Mouse (Mus musculus): ENCODE data around the gene Asb8.

Asb8 gene

DNA sequence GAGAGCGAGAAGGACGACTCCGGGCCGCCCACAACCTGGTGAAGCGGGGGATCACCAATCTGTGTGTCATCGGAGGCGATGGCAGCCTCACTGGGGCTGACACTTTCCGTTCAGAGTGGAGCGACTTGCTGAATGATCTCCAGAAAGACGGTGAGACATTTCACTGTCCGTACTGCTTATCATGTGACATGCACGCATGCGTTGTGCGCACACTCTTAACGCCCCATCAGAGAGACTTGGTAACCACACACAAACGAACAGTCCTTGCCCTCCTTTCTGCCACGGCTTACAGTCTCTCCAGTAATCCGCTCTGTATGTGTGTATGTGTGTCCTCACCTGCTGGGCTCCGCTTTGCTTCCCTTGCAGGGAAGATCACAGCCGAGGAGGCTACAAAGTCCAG lies 44.6 kb downstream of the Asb8 start:
- no peak for DNase-seq (ENCODE audit: extremely low read depth, low read depth, low spot score)

DNA sequence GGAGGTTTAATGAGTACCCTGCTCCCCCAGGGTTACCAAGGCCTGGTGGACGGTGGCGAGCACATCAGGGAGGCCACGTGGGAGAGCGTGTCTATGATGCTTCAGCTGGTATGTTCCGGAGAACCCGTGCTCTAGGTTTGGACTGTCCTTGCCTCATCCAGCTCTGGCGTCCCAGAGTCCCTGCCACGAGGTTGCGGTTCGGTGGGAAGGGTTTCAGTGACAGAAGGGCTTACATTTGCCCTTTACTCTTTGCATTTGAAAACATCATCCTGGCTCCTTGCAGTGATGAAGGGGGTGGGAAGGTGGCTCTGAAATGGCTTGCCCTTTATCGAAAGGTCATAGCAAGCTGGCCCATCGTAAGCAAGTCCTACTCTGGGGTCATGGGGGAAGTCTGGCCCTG lies 46.1 kb downstream of the Asb8 start:
- no peak for DNase-seq (ENCODE audit: extremely low read depth, low read depth, low spot score)

GRCm38 (mm10) chr15:98116287-98116686 lies 49.1 kb downstream of the Asb8 start:
- DNase-seq (ENCODE audit: extremely low read depth, low read depth, low spot score) = no peak

DNA sequence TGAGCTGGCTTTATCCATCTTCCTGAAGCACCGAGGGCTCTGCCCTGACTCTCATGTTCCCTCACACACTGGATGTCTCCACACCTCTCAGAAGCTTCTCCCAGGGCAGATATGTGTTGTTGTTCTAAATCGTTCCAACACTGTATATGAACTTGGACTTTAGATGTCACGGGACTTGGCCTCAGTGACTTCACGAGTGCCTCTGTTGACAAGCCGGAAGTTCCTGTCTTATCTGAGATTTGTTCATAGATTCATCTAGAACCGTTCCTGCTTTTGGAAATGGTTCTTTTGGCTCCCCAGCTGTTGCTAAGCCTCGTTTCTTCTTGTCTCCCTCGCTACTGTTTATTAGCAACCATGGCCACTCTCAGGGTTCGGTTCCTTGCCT lies 49.7 kb downstream of the Asb8 start:
- DNase-seq (ENCODE audit: extremely low read depth, low read depth, low spot score) = no peak

DNA sequence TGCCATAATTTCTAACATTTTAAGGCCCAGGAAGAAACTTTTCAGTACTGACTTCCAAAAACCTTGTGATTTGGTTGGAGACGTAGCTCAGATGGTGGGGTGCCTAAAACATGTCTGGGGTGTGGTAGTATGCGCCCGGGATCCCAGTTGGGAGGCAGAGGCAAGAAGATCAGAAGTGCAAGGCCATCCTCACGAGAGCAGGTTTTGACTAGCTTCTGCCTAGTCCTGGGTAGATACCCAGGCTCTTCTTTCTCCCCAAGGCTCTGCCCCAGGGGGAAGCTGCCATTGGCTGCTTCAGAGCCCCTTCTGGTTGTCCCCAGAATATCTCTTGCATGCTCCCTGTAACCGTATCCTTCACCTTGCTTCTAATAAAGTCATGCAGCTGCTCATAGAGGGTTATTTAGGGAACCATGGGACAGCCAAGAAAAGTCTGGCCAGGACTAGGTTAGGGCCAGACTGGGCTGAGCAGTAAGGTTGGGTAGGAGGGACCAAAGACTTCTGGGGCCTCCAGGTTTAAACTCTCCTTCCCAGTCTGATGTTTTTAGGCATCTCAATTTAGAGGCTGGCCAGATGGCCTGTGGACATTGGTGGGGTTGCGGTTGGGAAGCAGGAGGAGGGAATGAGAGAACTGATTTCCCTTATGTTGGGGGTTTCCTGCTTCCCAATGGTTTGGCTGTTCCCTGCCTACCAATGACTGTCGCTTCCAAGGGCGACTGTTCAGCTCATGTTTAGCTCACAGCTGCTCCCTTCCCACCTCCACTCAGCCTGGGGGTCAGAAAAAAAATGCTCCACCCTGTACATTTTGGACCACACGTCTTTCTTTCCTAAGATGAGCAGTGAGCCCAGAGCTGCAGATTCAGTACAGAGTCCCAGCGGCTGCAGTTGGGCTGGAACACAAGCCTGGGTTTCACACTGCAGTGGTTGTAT lies 50.3 kb downstream of the Asb8 start:
- no peak for DNase-seq (ENCODE audit: extremely low read depth, low read depth, low spot score)

GRCm38 (mm10) chr15:98114098-98114851 lies 51.1 kb downstream of the Asb8 start:
- no peak for DNase-seq (ENCODE audit: extremely low read depth, low read depth, low spot score)

DNA sequence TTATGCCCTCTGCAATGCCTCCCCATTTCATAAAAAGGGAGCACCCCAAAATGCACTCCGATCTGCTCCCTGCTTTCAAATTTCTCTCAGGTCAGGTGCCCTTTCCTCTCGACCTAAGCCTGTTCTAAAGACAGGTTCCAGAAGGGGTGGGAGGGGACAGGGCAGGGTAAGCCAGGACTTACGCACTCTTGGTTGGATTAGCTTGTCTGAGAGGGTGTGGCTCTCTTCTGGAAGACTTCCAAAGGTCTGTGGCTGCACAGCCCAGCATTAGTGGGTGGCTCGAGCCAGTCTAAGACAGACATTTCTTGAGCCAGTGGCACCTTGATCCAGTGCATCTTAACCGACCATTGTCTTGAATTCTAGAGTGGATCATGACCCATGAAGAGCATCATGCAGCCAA lies 53.6 kb downstream of the Asb8 start:
- DNase-seq (ENCODE audit: extremely low read depth, low read depth, low spot score) = no peak

GRCm38 (mm10) chr15:98108297-98109152 lies 56.9 kb downstream of the Asb8 start:
- no peak for DNase-seq (ENCODE audit: extremely low read depth, low read depth, low spot score)

- no peak for DNase-seq (ENCODE audit: extremely low read depth, low read depth, low spot score)
Measured at GRCm38 (mm10) chr15:98107703-98108296, 57.6 kb downstream of the Asb8 start.

DNA sequence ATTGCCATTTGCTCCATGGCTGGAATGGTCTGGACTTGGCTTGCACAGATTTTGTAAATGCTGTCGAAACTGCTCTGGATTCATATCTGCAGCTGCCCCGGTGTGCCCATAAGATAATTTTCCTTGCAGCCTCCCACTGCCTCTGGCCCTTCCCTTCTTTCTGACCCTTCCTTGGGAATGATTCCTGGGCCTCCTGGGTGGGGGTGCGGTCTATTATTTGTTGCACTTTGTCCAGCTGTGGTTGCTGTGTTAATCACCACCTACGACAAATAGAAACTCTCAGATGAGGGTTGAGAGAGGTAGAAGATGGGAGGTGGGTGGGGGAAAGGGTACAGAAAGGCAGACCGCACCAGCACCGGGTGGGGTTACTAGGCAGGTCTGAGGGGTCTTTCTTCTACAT lies 58.2 kb downstream of the Asb8 start:
- no peak for DNase-seq (ENCODE audit: extremely low read depth, low read depth, low spot score)

DNA sequence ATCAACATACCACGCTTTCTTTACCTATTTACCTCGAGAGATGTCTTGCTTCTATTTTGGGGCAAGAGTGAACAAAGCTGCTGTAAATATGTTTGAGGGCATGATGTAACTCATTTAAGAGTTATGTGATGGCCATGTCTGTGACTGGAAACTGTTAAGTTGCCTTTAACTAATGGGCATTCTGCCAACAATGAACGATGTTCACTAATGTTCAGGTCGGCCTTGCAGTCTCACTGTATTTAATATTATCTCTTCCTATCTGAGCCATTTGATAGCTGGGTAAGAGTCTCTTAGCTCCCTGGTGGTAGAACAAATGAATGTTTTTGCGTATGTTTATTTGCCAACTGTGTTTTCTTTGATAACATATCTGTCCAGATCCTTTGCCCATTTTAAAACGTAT lies 58.9 kb downstream of the Asb8 start:
- DNase-seq (ENCODE audit: extremely low read depth, low read depth, low spot score) = no peak

- DNase-seq (ENCODE audit: extremely low read depth, low read depth, low spot score) = no peak
Measured at GRCm38 (mm10) chr15:98102401-98102800, 63.0 kb downstream of the Asb8 start.

DNA sequence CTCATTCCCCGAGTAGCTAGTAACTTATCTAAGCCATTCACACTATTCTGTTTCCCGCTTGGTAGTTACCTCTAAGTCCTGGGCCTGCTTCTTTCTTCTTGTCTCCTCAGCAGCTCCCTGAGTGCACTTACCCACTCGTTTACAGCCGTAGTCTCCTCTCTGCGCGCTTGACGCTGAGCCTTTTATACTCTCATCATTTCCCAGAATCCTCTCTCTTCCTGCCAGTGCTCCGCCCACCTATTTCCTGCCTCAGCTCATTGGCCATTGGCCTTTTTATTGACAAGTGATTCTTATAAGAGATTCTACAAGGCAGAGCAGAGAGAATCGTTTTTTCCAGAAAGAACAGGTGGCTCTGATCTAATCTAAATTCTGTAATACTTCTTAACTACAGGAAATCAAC lies 66.9 kb downstream of the Asb8 start:
- no peak for DNase-seq (ENCODE audit: extremely low read depth, low read depth, low spot score)

DNA sequence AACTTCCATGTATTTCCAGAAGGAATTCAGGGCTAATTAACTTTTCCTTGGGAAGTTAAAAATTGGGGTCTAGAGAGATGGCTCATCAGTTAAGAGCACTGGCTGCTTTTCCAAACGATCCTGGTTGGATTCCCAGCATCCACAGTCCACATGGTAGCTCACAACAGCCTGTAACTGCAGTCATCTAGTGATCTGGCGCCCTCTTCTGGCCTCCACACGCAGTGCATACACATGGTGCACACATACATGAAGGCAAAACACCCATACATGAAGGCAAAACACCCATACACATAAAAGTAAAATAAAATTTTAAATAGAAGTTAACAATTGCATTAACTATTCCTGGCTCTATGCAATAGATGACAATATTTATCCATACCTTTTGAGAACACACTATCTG lies 68.5 kb downstream of the Asb8 start:
- DNase-seq (ENCODE audit: extremely low read depth, low read depth, low spot score) = no peak

DNA sequence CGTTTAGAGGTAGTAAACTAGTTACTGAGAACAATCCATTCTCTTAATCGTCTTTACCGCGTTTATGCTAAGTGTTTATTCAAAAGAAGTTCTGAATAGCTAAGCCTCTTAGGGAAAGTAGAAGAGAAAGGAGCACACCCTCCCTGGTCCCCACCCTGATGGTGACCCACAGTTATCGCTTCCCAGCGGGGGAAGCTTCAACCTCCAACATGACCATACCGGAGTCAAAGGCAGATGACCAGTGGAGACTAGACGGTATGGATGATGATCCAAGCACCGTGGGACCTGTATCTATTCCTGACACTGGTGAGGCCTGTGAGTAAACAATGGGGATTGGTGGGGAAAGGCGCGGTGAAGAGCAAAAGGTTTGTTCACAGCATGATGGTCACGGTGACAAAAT lies 70.5 kb downstream of the Asb8 start:
- no peak for DNase-seq (ENCODE audit: extremely low read depth, low read depth, low spot score)

DNA sequence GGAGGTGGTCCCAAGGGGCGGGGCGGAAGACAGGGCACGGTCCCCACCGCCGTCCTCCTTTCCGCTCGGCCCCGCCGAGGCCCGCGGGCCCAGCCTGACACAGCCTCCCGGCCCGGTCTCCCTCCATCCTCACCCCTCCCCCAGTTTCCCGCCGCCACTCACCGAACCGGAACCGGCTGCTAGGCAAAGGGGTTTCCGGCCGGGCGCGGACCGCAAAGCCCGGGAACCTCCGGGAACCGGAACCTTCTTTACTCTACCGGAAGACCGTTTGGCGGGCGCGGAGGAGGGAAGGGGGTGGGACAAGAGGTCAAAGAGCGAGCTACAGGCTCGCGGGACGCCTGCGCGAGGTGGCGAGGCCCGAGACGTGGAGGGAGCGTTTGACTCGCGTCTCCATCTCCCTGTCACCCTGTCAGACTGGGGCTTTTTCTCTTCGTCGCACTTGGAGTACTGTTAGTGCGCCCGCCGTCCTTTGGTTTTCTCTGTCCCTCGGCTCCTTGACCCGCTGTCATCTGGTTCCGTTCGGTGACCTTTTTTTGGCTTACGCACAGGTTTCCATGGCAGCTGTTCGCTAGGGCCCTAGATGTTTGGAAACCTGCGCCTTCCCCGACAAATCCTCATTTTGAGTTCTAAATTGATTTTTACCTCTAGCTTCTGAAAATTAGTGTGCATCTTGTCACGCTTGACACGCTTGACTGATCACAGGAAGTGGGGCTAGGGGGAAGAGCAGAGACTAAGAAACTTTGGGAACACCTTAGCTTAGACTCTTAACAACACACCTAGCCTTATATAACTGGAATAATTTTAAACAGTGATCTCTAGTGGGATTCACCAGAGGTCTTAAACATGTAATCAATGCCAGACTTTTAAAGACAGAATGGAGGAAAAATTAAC lies 72.1 kb downstream of the Asb8 start, which contains the start of gene Senp1:
Gene Senp1, minus strand, starts transcription at position 624 of the 891 bp plus-strand sequence.
- DNase-seq (ENCODE audit: extremely low read depth, low read depth, low spot score) = no peak

DNA sequence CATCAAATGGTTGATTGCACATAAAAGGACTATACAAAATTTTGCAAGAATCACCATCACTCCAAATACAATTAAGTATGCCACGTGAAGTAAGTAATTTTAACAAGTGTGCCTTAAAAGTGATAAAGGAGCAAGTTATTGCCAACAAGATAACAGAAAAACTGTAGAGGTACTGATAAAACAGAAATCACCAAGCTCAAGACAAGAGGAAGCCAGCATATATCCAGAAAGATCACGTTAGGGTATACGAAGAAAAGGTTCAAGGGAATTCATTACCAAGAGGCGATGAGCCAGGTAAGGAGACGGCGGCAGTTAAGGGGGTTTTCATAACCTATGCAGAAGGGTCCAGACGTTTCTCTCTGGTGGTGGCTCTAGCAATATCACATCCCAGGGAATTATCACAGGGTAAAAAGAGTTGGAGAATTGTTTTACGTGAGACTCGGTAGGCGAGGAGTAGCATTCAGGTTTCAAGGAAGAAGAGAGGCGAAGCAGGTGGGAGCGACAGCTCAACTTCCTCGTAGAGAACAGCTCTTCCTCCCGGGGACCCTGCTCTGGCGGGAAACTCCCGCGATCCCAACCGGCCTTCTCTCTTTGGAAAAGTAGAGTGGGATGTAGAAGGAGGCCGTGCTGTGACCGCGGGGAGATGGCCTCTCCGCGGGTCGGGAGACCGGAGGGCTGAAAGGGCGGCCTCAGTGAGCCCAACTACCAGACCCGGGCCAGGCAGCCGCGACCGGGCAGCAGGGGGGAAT lies 72.9 kb downstream of the Asb8 start, which contains the start of gene Pfkm:
Gene Pfkm, plus strand, starts transcription at position 218 of the 749 bp plus-strand sequence.
- no peak for DNase-seq (ENCODE audit: extremely low read depth, low read depth, low spot score)

DNA sequence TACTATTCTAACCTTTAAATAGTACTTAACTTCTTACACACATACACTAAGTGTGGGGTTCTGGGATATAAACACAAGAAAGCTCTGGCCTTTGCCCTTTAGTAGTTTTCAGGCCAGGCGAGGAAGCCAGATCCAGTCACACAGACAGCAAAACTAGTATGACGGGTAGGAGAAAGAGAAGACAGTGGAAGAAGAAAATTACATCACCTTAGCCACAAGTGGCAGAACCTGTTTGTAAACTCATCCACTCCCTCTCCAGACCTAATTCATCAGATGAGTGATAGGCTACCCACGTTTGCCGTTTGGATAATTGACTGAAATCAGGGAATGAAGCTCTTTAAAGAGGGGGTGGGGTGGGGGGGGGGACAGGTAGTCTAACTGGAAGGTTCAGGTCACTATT lies 73.6 kb downstream of the Asb8 start:
- peak; percentile 71 for DNase-seq (ENCODE audit: extremely low read depth, low read depth, low spot score)
